Mouse (Mus musculus): ENCODE measurements around the gene Flrt2. TPM values are rescaled to one million over a fixed set of nuclear protein-coding genes. Genes with fewer than 3 reads are reported as not detected.

Flrt2 gene
- not detected for total RNA-seq (2023)

DNA sequence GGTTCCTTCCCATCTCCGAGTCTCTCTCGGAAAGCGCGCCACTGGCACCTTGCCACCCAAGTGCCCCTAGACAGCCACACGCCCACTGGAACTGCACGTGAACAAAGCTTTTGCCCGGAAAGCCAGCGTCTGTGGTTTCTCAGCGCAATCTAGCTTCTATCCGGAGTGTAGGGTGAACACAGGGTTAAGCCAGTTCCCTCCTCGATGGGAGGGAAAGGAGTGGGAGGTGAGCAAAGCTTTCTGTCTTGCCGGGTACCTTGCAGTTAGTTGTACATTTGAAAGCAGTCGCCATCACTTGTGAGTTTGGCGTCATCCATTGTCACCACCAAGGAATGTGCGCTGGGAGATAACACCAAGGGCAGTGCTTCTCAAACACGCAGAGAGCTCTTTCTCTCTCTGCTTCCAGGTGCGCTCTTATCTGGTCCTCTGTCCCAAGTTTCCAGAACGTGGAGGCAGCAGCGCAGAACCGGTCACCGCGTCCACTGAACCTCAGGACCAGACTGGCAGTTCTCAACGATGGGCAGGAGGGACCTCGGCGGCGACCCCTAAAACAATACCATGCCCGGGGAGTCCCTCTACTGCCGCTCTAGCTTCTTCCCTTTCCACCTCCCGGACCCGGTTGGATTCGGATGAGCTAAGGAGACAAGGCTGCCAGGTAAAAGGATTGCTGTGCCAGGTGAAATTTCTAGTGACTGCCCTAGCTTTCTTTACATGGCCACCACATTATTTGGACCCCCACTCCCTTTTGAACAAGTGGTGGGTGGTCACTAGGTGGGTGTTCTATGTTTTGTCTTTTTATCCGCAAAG lies at the start of gene Flrt2:
Flrt2 (plus strand) TSS at position 266 of the 807 bp plus-strand sequence.

Data from CD8-positive naive resting alpha-beta T cell, adult 57 days (primary cell).